Mouse (Mus musculus): ENCODE data around the gene Gm20929.
"Not testable (repeated sequence)": the region's sequence is repeated elsewhere in the genome, so short reads cannot be mapped to it uniquely, and the experiment has no call there.

Gm20929 gene
- long read RNA-seq, experiment 1, result 0 reads
- long read RNA-seq, experiment 2, result 0 reads

DNA sequence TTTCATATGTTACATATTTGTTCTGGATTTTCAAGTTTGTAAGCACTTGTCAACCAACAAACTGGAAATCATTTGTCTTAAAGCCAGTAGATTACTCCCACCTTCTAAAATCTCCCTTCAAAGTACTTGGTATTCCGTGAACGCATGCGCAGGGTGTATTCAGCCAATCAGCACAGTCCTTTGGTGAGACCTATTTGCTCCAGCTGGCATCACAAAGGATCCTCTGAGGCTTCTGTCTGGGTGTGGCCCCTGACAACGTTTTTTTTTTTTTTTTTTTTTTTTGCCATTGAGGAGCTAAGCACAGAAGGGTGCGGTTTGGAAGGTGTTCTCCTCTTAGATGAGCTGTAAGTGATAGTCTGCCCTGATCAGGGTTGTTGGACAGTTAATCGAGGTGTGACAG lies at the start of gene Gm20929:
TSS of gene Gm20929 (plus strand) at position 301 of the 400 bp plus-strand sequence.
- intact Hi-C loops (cut with DNase I), result not testable (repeated sequence)

All from adrenal gland (tissue).